Mouse (Mus musculus): ENCODE measurements around the gene Mthfsl. TPM values are rescaled to one million over a fixed set of nuclear protein-coding genes. Genes with fewer than 3 reads are reported as not detected.
"Not testable (repeated sequence)": the region's sequence is repeated elsewhere in the genome, so short reads cannot be mapped to it uniquely, and the experiment has no call there.

The Mthfsl gene
- total RNA-seq (2021), result 10 to 100 TPM in 1 of 2 experiments, 1 to 10 TPM in 1; 9.3 to 11.0 TPM
- long read RNA-seq, experiment 1, transcript Mthfsl-201 (3 exons, 801 nt), result minor isoform, 5 of 23 reads
- long read RNA-seq, experiment 1, transcript Mthfsl-204 (4 exons, 725 nt), result major isoform, 6 of 23 reads
- long read RNA-seq, experiment 1, partial matches to known transcripts, result 0 of 23 reads
- long read RNA-seq, experiment 1, other reads (novel, unspliced or antisense), result 9 of 23 reads
- long read RNA-seq, experiment 2, transcript Mthfsl-204 (4 exons, 725 nt), result major isoform, 12 of 28 reads
- long read RNA-seq, experiment 2, partial matches to known transcripts, result 0 of 28 reads
- long read RNA-seq, experiment 2, other reads (novel, unspliced or antisense), result 10 of 28 reads

DNA sequence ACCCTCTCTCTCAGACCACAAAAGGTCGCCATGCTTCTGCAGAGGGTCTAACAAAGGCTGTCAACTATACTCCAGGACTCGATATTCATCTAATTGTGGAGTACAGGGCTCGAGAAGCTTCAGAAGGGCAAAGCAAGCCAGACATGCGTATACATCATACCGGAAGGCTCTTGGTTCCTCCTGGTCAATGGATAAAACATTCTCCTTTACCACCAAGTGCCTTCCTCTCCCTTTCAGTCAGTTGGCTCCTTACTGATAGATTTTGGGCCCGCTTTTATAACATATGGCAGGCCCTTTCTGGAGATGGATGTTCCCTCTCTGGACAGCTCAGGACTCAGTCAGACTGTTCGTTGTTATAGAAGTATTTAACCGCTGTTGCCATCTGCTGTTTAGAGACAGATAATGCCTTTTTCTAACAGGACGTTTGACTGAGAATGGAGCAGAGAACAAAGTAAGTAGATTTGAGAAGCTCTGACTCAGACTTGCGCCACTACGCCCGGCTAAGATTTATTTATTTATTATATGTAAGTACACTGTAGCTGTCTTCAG is at the start of gene Mthfsl:
TSS of gene Mthfsl (minus strand) at position 308 of the 549 bp plus-strand sequence.
- DNase-seq, result peak in 1 of 2 experiments; percentile 2
- intact Hi-C loops (cut with DNase I), result not testable (repeated sequence)

DNA sequence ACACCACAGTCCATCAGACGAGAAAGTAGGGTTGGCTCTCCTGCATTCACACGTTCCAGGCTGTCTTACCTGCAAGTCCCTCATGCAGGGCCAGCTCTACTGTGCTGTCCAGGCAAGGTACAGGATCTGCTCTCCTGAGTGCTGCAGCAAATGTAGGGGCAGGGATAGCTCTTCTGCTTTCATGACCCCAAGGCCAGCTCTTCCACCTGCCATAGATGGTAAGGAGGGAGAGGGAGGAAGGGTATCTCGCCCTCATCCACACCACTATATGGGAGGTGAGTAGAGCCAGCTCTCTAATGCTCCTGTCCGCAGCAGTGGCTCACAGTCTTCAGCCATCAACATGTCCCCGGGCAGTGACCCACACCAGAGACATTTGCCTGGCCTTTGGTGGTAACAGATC is 49.4 kb upstream of the Mthfsl start:
- intact Hi-C loops (cut with DNase I); DNase-seq: not testable (repeated sequence)

DNA sequence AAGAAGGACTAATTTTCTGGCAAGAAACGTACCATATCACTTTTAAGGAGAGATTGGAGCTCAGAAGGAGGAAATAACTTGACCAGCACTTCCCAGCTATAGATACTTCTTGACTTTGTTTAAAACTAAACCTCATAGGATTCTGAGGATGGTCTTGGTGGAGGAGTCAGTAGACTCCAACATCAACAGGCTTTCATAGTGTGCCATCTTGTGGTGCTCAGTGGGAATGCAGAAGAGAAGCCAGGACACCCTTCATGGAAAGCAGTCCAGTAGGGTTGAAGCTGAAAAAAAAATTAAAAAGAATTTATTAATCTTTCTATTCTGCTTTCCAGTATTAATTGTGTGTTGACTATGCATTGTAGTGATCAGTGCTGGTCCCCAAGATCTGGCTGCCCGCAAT is 26.6 kb upstream of the Mthfsl start:
- peak in 1 of 2 experiments; percentile 9 for DNase-seq
- intact Hi-C loops (cut with DNase I), result not testable (repeated sequence)

DNA sequence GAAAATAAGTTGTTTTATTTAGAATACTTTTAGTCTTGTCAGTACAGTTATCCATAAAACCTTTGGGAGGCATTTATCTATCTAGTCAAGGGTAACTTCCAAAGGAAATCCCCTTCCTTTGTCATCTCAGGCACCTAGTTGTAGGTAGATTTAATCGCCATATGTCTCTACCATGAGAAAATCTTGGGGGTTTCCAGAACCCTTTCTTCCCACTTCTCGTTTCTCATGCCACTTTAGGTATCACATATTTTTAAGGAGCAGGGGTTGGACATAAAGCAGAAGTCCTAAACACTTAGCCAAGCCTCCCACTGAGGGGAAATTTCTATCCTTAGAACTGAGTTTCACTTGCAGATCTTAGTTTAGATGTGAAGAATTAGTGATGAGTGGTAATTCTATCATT is 25.9 kb upstream of the Mthfsl start:
- intact Hi-C loops (cut with DNase I); DNase-seq: not testable (repeated sequence)

DNA sequence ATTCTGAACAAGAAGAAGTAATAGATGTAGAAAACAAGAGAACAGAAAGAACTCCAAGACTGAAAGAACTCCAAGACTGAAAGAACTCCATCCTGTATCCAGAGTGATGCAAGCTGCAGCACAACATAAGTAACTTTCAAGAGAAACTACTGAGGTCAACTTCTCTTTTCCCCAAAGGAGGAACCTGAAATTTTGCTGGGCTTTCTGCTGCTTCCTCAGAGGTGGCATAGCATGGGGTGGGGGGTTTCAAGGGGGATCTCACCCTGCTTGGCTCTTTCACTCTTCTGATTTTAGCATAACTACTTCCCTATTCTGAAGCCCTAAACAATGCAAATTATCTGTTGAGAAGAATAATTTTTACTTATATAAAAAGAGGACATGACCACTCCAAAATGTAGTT is 15.2 kb upstream of the Mthfsl start:
- DNase-seq; intact Hi-C loops (cut with DNase I): not testable (repeated sequence)

DNA sequence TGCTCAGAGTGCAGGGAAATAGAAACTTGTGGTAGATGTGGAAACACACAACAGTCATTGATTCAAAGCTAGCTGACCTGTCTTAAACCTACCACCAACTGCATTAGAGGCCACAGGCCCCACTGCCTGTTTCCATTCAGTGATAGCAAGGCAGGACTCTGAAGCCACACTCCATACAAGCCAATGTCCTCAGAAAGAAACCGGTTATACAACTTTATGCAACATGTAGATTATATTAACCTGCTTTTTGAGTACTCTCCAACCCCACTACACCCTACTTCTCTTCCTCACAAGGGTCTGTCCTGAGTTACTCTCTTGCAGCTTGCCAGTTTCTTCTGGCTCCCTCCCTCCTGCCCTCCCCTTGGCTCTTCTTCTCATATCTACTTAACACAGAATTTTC is 13.1 kb upstream of the Mthfsl start:
- intact Hi-C loops (cut with DNase I); DNase-seq: not testable (repeated sequence)

DNA sequence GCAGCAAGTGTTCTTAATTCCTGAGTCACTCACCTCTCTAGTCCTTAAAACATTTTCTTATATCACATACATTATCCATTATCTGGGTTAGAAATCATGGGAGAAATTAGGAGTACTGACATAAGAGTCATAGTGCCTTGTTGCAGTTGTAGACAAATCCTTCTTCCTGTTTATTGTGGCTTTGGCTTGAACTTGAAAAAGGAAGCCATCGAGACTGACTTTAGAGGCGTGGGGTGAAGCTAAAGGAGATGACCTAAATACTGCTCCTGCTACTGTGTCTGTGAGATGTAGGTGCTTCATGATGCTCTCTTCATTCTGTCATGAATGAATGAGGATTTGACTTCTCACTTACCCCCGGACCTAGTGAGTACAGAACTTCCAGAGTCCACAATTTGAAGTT is 12.2 kb upstream of the Mthfsl start:
- DNase-seq; intact Hi-C loops (cut with DNase I): not testable (repeated sequence)

DNA sequence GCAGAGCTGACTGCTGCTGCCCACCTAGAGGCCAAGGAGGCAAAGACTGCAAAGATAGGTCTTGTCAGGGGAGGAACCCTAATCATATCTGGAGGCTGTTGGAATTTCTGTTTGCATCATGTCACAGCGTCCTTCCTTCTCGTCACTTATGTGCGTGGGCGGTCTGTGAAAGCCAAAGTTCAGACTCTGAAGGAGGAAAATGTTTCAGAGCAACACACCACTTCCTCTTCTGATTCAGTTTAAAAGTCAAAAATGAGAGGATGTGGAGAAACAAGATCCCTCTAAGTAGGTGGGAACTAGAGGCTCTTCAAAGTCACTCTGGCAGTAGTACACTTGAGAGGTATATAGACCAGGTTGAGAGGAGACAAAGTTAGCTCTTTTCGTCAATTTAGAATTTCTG is 11.6 kb upstream of the Mthfsl start, which contains the start of gene Bcl2a1d:
TSS of gene Bcl2a1d (minus strand) at position 187 of the 400 bp plus-strand sequence.
- DNase-seq; intact Hi-C loops (cut with DNase I): not testable (repeated sequence)

DNA sequence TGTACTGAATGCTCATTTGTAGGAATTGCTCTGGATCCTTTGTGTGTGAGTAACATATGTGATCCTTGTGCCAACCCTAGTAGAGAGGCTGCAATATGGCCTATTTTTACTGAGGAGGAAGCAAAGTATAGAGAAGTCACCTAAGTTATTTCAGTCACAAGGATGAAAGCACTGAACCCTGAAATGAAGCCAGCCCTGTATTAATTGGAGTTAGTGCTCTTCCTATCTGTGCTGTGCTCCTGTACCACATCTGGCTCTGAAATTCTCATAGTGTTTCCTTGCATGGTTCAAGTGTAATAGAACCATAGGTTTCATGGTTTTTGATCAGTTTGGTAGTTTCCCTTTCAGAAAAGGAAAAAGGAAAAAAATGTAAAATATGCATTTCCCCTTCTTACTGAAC is 8.2 kb upstream of the Mthfsl start:
- DNase-seq; intact Hi-C loops (cut with DNase I): not testable (repeated sequence)

DNA sequence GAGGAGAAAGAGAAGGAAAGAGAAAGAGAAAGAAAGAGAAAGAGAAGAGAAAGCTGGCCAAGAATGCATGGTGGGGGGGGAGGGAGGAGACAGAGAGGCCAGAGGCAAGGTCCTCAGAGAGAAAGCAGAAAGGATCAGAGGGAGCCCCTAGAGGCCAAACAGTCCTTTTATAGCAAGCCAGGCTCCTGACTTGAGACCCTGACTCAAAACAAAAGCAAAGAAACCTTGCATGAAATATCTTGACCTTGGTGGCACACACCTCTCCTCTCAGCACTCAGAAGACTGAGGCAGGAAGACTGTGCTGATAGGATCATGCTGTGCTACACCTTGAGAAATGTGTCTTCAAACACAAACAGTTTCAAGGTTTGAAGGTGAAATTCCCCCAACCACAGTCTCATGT is 1.5 kb upstream of the Mthfsl start:
- DNase-seq; intact Hi-C loops (cut with DNase I): not testable (repeated sequence)

DNA sequence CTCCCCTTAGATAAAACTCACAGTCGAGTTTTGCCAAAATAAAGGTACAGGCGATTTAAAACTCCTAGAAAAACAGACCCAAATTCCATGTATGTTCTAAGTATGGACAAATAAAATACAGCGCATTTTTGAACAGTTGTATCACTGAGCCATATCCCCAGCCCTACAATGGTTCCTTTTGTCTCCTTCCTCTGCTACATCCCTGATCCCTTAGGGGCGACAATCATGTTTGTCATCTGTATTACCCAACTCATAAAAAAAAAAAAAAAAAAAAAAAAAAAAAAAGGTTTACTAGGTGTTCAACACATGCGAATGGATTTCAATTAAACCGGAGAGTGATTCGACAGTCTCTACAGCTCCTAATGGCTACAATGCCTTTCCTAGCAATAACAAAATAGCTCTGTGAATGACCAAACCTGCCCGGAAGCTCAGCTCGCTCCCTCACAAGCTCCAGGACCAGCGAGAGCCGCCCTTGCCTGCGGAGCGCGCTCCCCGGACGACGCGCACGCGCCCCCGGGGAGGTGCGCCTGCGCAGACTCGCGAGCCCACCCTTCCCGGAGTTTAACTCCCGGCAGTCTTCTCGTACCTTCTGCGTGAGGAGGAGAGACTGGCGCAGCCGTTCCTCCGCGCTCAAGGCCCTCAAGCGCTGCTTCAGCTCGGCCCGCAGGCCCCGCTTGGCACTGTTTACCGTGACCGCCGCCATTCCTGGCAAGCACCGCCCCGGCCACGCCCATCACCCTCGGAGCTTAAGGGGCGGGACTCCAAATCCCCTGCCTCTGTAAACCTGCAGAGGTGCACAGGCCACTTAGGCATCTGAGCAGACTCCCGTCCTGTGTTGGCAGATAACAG is 799 bp downstream of the Mthfsl start:
- peak in 1 of 2 experiments; percentile 4 for DNase-seq
- intact Hi-C loops (cut with DNase I), result not testable (repeated sequence)

DNA sequence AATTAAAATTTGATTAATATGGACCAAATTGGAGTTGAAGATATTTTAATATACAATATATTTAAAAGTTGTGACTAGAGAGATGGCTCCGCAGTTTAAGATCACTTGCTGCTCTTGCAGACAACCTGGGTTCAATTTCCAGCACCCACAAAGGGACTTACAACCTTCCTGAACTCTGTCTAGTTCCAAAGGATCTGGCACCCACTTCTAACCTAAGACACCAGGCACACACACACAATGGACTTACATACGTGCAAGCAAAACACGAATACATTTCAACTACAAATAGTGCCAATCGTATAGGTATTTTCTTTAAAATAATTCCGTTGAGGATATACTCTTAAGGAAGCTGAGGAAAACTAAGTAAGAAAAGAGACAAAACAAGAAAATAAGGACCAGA is 1.5 kb downstream of the Mthfsl start:
- intact Hi-C loops (cut with DNase I); DNase-seq: not testable (repeated sequence)

DNA sequence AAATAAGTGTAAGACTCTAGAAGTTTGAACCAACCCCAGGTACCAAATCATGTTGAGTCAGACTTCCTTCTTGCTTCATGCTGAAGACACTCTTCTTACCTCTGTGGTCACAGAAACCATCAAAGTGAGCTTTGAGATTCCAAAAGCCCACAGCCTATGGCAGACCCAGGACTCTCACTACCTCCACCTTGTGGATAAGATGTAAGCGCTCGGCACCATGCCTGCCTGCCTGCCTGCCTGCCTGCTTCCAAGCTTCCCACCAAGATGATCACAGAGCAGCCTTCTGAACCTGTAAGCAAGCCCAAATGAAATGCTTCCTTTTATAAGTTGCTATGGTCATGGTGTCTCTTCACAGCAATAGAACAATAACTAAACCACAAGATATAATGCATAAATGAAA is 2.0 kb downstream of the Mthfsl start:
- DNase-seq, result peak in 1 of 2 experiments; percentile 8
- intact Hi-C loops (cut with DNase I), result not testable (repeated sequence)

DNA sequence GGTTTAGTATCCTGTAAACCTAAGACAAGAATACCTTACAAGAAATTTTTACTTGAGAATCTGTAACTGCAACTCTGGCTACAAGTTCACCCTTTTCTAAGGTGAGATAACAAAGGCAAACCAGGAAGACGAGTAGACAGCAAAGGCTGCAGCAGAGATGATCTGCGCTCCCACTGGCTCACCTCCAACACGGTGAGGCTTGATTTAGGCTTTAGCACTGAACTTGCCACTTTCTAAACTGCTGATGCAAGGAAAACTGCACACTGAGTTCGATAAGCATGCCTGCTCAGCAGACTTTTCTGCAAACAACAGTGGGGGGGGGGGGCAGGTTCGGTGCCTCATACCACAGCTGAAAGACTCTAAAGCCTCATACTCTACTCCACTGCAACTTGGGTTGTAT is 5.6 kb downstream of the Mthfsl start:
- intact Hi-C loops (cut with DNase I); DNase-seq: not testable (repeated sequence)

DNA sequence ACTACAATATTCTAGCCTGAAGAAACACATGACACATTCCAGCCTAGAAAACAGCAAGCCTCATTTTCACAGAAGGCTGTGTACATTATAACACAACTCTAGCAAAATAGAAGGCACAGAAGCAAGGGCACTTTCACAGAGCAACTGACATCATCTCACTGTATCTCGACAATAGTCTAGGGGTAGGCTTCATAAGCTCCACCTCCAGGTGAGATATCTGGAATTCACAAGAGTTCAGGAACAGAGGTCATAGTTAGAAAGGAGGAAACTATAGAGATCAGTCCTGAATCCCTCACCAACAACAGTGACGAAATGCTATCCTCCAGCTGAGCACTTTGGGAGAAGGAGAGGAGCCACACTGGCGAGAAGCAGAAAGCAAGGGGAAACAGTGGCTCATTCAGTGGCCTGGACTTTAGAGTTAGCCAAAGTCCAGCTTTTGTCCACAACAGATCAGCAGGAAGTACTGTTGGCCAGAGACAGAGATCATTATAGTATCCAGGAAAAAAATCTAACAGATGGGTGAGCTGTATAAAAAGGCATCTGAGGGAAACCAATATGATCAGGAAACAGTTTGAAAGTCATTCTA is 7.8 kb downstream of the Mthfsl start:
- intact Hi-C loops (cut with DNase I); DNase-seq: not testable (repeated sequence)

DNA sequence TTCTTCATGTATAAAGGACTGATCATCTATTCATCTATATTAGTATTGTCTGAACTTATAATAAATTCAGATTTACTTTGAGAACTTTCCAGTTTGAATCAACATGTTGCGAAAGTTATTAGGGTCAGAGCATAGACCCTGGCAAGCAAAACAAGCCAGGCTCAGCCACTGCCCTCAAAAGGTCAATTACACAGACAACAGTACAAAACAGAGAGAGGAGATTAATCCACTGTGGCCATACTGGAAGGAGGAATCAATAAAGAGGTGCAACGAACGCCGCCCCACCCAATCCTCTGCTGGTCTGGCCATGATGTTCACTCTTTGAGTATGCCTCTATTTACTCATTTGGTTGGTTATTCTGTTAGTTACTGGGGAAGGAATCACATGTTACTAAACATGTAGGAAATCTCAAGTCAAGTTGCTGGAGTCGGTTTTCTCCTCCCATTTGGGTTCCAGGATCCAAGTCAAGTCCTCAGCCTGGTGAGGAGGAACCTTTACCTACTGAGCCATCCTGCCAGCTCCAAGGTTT is 9.1 kb downstream of the Mthfsl start:
- intact Hi-C loops (cut with DNase I), result not testable (repeated sequence)

DNA sequence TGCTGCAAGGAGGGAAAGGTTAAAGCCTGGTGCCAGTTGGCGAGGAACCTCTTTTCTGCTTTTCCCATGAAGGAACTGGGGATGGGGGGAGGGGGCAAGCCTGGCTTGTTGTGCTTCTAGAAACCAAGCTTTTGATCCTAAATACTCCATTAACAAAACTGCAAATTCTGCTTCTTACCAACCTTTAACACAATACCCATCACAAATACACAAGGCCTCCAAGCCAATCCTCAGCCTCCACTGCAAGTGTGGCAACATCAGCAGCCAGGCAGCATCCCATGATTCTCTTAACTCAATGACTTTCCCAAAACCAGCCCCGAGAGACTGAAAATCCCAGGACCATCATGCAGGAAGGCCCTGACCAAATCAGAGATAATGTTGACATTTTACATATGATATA is 9.7 kb downstream of the Mthfsl start:
- DNase-seq; intact Hi-C loops (cut with DNase I): not testable (repeated sequence)

More for the DNA sequence above, 9.1 kb downstream of the Mthfsl start:
- DNase-seq, result not testable (repeated sequence)

DNA sequence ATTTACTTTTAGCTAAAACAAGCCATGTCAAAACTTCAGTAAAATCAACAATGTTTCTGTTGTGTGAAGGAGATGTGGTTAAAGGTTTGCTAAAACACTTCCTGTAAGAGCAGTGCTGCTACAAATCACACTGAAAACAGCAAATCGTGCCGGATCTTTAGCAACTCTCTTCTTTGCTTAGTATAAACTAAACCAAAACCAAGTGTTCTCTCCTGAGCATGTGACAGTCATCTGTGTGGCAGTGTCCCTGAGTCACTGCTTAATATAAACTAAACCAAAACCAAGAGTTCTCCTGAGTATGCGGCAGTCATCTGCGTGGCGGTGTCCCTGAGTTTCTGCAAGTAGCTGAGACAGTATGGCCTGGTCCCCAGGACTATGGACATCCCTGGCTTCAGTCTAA is 10.3 kb downstream of the Mthfsl start:
- DNase-seq; intact Hi-C loops (cut with DNase I): not testable (repeated sequence)

DNA sequence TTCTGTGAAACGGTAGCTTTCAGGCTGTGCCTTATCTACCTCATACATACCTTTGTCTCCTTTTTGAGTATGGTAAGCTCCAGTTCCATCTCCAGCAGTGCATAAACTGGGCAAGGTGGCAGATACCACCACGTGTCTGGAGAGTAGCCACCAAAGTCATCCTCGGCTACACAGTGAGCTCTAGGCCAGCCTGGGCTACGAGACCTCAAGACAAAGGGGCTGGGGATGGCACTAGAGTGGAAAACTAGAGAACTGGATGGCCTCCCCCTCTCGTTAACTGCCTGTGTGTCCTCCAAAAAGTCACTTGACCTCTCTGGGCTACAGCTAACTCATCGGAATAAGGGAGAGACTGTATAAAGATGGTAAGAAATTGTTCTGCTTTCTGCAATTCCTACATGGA is 10.8 kb downstream of the Mthfsl start:
- intact Hi-C loops (cut with DNase I), result no loop called here
- no peak for DNase-seq

DNA sequence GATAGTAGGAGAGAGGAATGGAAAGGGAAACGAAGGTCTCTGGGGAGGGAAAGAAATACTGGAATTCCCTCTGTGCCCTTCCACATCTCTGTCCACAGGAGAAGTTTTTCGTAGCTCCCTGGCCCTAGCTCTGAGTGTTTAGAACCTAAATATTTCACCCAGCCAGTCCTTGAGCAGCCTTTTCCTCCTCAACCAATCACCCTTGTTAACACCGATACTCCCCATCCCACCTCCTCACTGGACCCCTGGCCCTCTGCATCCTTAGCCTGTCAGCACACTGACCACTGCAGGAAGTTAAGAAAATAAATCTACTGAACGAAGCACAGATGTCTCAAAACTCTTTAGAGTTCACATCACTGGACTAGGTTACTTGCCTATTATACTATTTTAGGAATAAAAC is 13.4 kb downstream of the Mthfsl start:
- intact Hi-C loops (cut with DNase I), result no loop called here
- DNase-seq, result no peak

Data from gastrocnemius, postnatal 36 days (tissue).